Mouse (Mus musculus): ENCODE data around the gene Lix1l. TPM values are rescaled to one million over a fixed set of nuclear protein-coding genes. Genes with fewer than 3 reads are reported as not detected.

Lix1l gene
- total RNA-seq, 1 experiment from 2014 or later, result 29.6 TPM

DNA sequence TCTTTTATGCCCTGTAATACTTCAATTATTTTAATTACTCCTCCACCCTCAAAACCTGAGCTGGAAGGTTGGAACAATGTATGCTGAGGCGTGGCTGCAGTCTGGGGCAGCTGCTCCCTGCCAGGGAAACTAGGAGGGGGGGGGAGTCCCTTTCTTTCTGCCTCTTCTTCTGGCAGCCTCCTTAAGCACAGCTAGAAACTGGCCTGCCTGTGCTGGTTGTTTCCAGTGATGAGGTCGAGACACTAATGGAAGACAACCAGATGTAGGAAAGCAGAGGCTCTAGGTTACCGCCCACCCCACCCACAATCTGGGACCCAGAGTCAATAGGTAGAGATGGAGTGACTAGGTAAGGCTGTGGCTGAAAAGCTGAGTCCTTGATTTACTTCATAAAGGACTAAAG lies 74.7 kb downstream of the Lix1l start:
- DNase-seq, result no peak

Other genes with a start within 250 kb of the Lix1l start
- not detected in 2 replicates for gene BC107364, start 148.8 kb upstream of the Lix1l start, total RNA-seq (2021)
- 6.9 TPM in 1 of 2 replicates, not detected in the other for gene Hfe2, start 76.0 kb upstream of the Lix1l start, total RNA-seq (2021)
- 479 and 772 TPM in 2 replicates for gene Txnip, start 43.2 kb upstream of the Lix1l start, total RNA-seq (2021)
- gene Gm16253, start 24.2 kb upstream of the Lix1l start, total RNA-seq (2021), result not detected in 2 replicates
- 35.0 and 36.1 TPM in 2 replicates for gene Polr3gl, start 7.0 kb upstream of the Lix1l start, total RNA-seq (2021)
- gene Ankrd34a, start 4.5 kb upstream of the Lix1l start, total RNA-seq (2021), result 0.49 and 0.70 TPM in 2 replicates
- 95.0 and 98.6 TPM in 2 replicates for gene Rbm8a, start 28.8 kb downstream of the Lix1l start, total RNA-seq (2021)
- 43.6 and 45.6 TPM in 2 replicates for gene Pex11b, start 34.2 kb downstream of the Lix1l start, total RNA-seq (2021)
- gene Gm42957, start 34.3 kb downstream of the Lix1l start, total RNA-seq (2021), result 0.19 and 0.34 TPM in 2 replicates
- 1.6 and 2.6 TPM in 2 replicates for gene Itga10, start 44.4 kb downstream of the Lix1l start, total RNA-seq (2021)
- gene Ankrd35, start 69.0 kb downstream of the Lix1l start, total RNA-seq (2021), result 1.7 and 2.9 TPM in 2 replicates
- gene Pias3, start 95.2 kb downstream of the Lix1l start, total RNA-seq (2021), result 21.3 and 31.9 TPM in 2 replicates
- gene Nudt17, start 107.4 kb downstream of the Lix1l start, total RNA-seq (2021), result 3.6 and 4.1 TPM in 2 replicates
- gene Polr3c, start 126.5 kb downstream of the Lix1l start, total RNA-seq (2021), result 26.4 and 33.4 TPM in 2 replicates
- gene Rnf115, start 126.5 kb downstream of the Lix1l start, total RNA-seq (2021), result 33.5 and 34.2 TPM in 2 replicates
- 0.26 and 4.2 TPM in 2 replicates for gene Pdzk1, start 228.1 kb downstream of the Lix1l start, total RNA-seq (2021)
- not detected in 2 replicates for gene Cd160, start 228.2 kb downstream of the Lix1l start, total RNA-seq (2021)

All from adrenal gland, postnatal 14 days (tissue).